Mouse (Mus musculus) layer of hippocampus, adult 9-11 months (tissue): ENCODE results near the gene Rab31.

Experiments
- DNase-seq: peaks from one replicate; pipeline ENCODE4 v3.0.0; 2022

Rab31 gene

GRCm38 (mm10) chr17:65613463-65614412 lies 158.8 kb downstream of the Rab31 start, which contains the start of gene Vapa:
TSS of gene Vapa (minus strand) at chr17:65613555.
- DNase-seq = peak; percentile 97

- DNase-seq = no peak
These were observed 159.4 kb downstream of the Rab31 start for GRCm38 (mm10) chr17:65613142-65613462.

GRCm38 (mm10) chr17:65612391-65613141 lies 160.0 kb downstream of the Rab31 start:
- DNase-seq = peak; percentile 30

GRCm38 (mm10) chr17:65611721-65612120 lies 160.8 kb downstream of the Rab31 start:
- no peak for DNase-seq

- DNase-seq = no peak
These were observed 163.8 kb downstream of the Rab31 start for GRCm38 (mm10) chr17:65608743-65609142.

- DNase-seq = no peak
These were observed 164.3 kb downstream of the Rab31 start for GRCm38 (mm10) chr17:65608312-65608687.

GRCm38 (mm10) chr17:65607574-65608311 lies 164.8 kb downstream of the Rab31 start:
- no peak for DNase-seq

GRCm38 (mm10) chr17:65606014-65606413 lies 166.5 kb downstream of the Rab31 start:
- no peak for DNase-seq

GRCm38 (mm10) chr17:65604892-65605291 lies 167.7 kb downstream of the Rab31 start:
- no peak for DNase-seq

- no peak for DNase-seq
These were observed 168.2 kb downstream of the Rab31 start for GRCm38 (mm10) chr17:65604315-65604714.
